Mouse (Mus musculus) heart, embryonic 13.5 days (tissue): ENCODE results near the gene Abhd15. TPM values are rescaled to one million over a fixed set of nuclear protein-coding genes. Genes with fewer than 3 reads are reported as not detected.
"Not testable (repeated sequence)": the region's sequence is repeated elsewhere in the genome, so short reads cannot be mapped to it uniquely, and the experiment has no call there.

ENCODE experiments used
- ATAC-seq: fragments of 200-750 bp; cut with Nextera tagmentation; 2 replicates; pipeline ENCODE4 v1.8.0; 2017; ENCODE audit warnings: moderate TSS enrichment; ENCODE audit not compliant: insufficient number of reproducible peaks, low FRiP score, low TSS enrichment; ENCODE audit errors: extremely low read depth
- H3K27ac ChIP-seq: fragments of 300-500 bp; sonication (generic); replicated peaks from 2 replicates; pipeline ENCODE4 v1.5.1; 2015; ENCODE audit warnings: moderate library complexity, mild to moderate bottlenecking, inconsistent platforms
- H3K27me3 ChIP-seq: fragments of 300-500 bp; sonication (generic); replicated peaks from 2 replicates; pipeline ENCODE4 v1.6.1; 2015; ENCODE audit warnings: mild to moderate bottlenecking, inconsistent platforms
- H3K36me3 ChIP-seq: fragments of 300-500 bp; sonication (generic); 2 replicates; pipeline ENCODE4 v1.6.1; 2015; ENCODE audit warnings: mild to moderate bottlenecking, inconsistent platforms
- H3K4me1 ChIP-seq: fragments of 300-500 bp; sonication (generic); 2 replicates; pipeline ENCODE4 v1.6.1; 2015; ENCODE audit warnings: inconsistent platforms
- H3K4me2 ChIP-seq: fragments of 300-500 bp; sonication (generic); 2 replicates; pipeline ENCODE4 v1.6.1; 2015; ENCODE audit warnings: inconsistent platforms, mild to moderate bottlenecking, moderate library complexity
- H3K4me3 ChIP-seq: fragments of 300-500 bp; sonication (generic); 2 replicates; pipeline ENCODE4 v1.5.1; 2015; ENCODE audit warnings: moderate library complexity, mild to moderate bottlenecking, inconsistent platforms
- H3K9ac ChIP-seq: fragments of 300-500 bp; sonication (generic); 2 replicates; pipeline ENCODE4 v1.6.1; 2015; ENCODE audit warnings: inconsistent platforms, mild to moderate bottlenecking, moderate library complexity
- H3K9me3 ChIP-seq: fragments of 300-500 bp; sonication (generic); 2 replicates; pipeline ENCODE4 v1.6.1; 2016; ENCODE audit warnings: inconsistent platforms
- WGBS: fragments of 180-500 bp; shearing (Covaris S2); methylation state at CpG from one replicate; pipeline ENCODE4 v1.1.7; 2015; ENCODE audit warnings: mixed read lengths; 5-methylcytosine and 5-hydroxymethylcytosine counted together
- polyA plus RNA-seq: library from polyadenylated mRNA; unstranded; fragments of >200 nt; fragmentation: Nextera tagmentation; extraction: Ambion mirVana; gene quantifications from 2 replicates; pipeline ENCODE4 v1.2.1, GENCODE M21; 2015

Gene Abhd15
- polyA plus RNA-seq, 1 experiment from 2014 or later: 1.6 TPM

- H3K9ac ChIP-seq, H3K27me3 ChIP-seq, ATAC-seq, H3K9me3 ChIP-seq, H3K4me1 ChIP-seq, H3K4me3 ChIP-seq, H3K27ac ChIP-seq, H3K4me2 ChIP-seq: not testable (repeated sequence)
- WGBS: 90% methylated on average over 3 of the region's 3 CpGs
- H3K36me3 ChIP-seq: peaks cover 22% of the 10 kb centered on the region
These were observed 13.5 kb downstream of the Abhd15 start for GRCm38 (mm10) chr11:77528420-77528819.

DNA sequence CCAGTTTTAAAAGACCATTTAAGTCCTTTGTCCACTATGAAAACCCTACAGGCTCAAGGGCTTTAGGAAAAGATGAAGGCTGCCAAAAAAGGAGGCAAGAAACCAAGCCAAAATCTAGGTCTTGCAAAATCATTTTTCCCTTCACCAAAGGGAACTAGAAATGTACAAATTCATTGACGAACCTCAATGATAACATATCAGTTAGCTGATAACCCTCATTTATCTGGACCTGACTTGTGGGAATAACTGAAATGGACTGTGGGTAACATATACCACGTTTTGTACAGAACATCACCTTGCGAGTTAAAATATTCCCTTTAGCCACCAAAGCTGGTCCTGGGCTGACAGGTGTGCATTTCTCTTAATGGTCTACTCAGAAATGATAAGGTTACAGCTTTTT, 14.7 kb downstream of the Abhd15 start:
- Histone ChIP-seq H3K36me3 (peaks cover 32% of the 10 kb centered on the region), H3K4me2 (no peak overlapping the region), H3K4me3 (no peak overlapping the region), H3K9ac (no peak overlapping the region), H3K27ac (no peak overlapping the region), H3K9me3 (no peaks in the 10 kb centered on the region), H3K4me1 (no peaks in the 10 kb centered on the region), H3K27me3 (no peaks in the 10 kb centered on the region)
- no peak for ATAC-seq
- WGBS: 76% methylated on average over 3 of the region's 3 CpGs

- 69% methylated on average over 2 of the region's 2 CpGs for WGBS
- H3K9me3 ChIP-seq: no peaks in the 10 kb centered on the region
- no peak overlapping the region for H3K4me3 ChIP-seq
- no peaks in the 10 kb centered on the region for H3K4me1 ChIP-seq
- H3K27me3 ChIP-seq: no peaks in the 10 kb centered on the region
- no peak for ATAC-seq
- H3K9ac ChIP-seq: no peak overlapping the region
- no peak overlapping the region for H3K27ac ChIP-seq
- peaks cover 40% of the 10 kb centered on the region for H3K36me3 ChIP-seq
- H3K4me2 ChIP-seq: no peak overlapping the region
These were observed 15.9 kb downstream of the Abhd15 start for GRCm38 (mm10) chr11:77530862-77531261.

DNA sequence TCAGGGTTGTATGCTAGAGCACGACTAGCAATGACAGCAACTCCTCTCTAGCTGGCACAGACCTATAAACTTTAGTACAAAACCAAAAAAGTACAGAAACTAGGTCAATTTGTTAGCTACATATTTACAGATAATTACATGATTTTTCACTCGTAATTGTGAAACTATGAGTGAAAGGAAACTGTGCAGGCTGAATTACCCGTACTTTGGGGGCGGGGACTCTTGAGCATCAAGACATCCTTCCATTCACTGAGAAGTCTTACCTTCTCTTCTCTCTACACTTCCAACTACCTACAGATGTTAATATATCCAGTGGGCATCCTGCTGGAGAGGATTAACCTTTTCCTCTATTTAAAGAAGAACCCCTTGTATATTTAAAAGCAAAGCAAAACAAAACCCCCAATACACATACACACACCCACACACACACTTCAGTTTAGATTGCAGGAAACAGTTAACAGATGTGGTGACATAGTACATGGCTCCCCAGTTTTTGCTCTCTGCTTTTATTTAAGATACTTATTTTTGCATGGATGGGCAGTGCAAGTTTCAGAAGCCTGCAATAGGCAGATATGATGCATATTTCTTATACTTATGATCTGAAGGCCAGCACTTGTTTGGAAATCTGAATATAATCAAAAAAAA, 17.4 kb downstream of the Abhd15 start:
- no peak overlapping the region for H3K4me2 ChIP-seq
- ATAC-seq: no peak
- no peak overlapping the region for H3K4me3 ChIP-seq
- H3K9ac ChIP-seq: no peak overlapping the region
- no peaks in the 10 kb centered on the region for H3K4me1 ChIP-seq
- H3K27ac ChIP-seq: no peak overlapping the region
- WGBS: 83% methylated on average over 4 of the region's 4 CpGs
- H3K36me3 ChIP-seq: peaks cover 54% of the 10 kb centered on the region
- H3K27me3 ChIP-seq: no peaks in the 10 kb centered on the region
- H3K9me3 ChIP-seq: no peaks in the 10 kb centered on the region

DNA sequence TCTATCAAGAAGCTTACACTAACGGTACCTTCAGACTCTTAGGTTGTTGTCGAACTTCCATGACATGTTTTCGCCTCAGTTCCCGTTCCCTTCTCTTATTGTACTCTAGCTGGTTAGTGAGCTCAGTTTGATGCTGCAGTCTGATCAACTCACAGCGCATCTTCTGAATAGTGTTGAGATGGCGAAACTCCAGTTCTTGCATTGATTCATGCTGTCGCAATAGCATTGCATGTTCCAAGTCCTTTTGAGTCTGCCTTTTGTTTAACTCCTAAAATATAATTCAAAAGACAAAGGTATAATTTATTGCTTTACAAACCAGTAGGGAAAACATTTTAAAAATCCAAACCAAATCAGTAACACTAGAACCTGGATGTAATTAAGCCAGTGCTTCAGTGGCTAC, 30.3 kb downstream of the Abhd15 start:
- H3K4me3 ChIP-seq: no peak overlapping the region
- peaks cover 91% of the 10 kb centered on the region for H3K36me3 ChIP-seq
- H3K4me2 ChIP-seq: no peak overlapping the region
- WGBS: 92% methylated on average over 7 of the region's 7 CpGs
- H3K27ac ChIP-seq: no peak overlapping the region
- no peaks in the 10 kb centered on the region for H3K4me1 ChIP-seq
- no peaks in the 10 kb centered on the region for H3K27me3 ChIP-seq
- no peaks in the 10 kb centered on the region for H3K9me3 ChIP-seq
- no peak overlapping the region for H3K9ac ChIP-seq
- no peak for ATAC-seq

DNA sequence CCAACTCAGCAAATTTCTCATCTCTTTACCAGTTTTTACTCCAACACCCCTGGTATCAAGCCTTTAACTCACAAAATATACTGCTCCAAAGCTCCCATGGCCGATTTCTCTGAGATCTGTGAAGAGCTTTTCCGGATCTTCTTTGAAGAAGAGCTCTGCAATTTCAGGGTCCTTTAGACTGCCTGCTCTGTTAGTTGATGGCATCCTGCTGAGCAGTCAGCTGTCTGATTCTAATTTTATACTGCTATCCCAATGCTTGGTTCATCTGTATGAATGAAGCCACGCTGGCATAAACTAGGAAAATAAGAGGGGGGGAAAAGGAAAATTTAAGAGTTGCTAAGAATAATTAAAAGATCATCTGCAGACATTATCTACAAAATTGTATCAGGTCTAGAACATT, 70.3 kb downstream of the Abhd15 start:
- Histone ChIP-seq H3K36me3 (peaks cover 57% of the 10 kb centered on the region), H3K9me3 (no peaks in the 10 kb centered on the region), H3K4me2 (no peak overlapping the region), H3K27me3 (no peaks in the 10 kb centered on the region), H3K27ac (no peak overlapping the region), H3K9ac (no peak overlapping the region), H3K4me1 (peaks cover 22% of the 10 kb centered on the region), H3K4me3 (no peak overlapping the region)
- no peak for ATAC-seq
- 78% methylated on average over 3 of the region's 3 CpGs for WGBS

Other genes starting within 250 kb of the Abhd15 start
- 28.8 and 30.1 TPM in 2 replicates for gene Coro6, start 52.7 kb upstream of the Abhd15 start, polyA plus RNA-seq
- 2.6 and 3.3 TPM in 2 replicates for gene Ankrd13b, start 25.4 kb upstream of the Abhd15 start, polyA plus RNA-seq
- gene Git1, start 21.6 kb upstream of the Abhd15 start, polyA plus RNA-seq: 7.8 and 7.9 TPM in 2 replicates
- gene Trp53i13, start 859 bp downstream of the Abhd15 start, polyA plus RNA-seq: 23.5 and 27.7 TPM in 2 replicates
- 0.11 TPM in 1 of 2 replicates, not detected in the other for gene Gm10392, start 4.1 kb downstream of the Abhd15 start, polyA plus RNA-seq
- 10.1 and 11.8 TPM in 2 replicates for gene Taok1, start 92.7 kb downstream of the Abhd15 start, polyA plus RNA-seq
- gene Nufip2, start 171.0 kb downstream of the Abhd15 start, polyA plus RNA-seq: 3.6 and 4.0 TPM in 2 replicates
- 0.20 TPM in 1 of 2 replicates, not detected in the other for gene Cryba1, start 210.2 kb downstream of the Abhd15 start, polyA plus RNA-seq
- 94.9 and 100.0 TPM in 2 replicates for gene Myo18a, start 248.1 kb downstream of the Abhd15 start, polyA plus RNA-seq